Mouse (Mus musculus) cerebellum, adult 2 months (tissue): ENCODE data around the gene Senp3.

Source experiments
- CTCF ChIP-seq: fragments of 200-500 bp; IDR thresholded peaks from 2 replicates; pipeline ENCODE4 v1.5.1; 2011; ENCODE audit warnings: low read depth, mild to moderate bottlenecking, control low read depth, low read length, moderate library complexity, borderline replicate concordance; ENCODE audit not compliant: insufficient read depth
- POLR2A ChIP-seq: fragments of 200-500 bp; IDR thresholded peaks from 2 replicates; pipeline ENCODE4 v1.6.1; 2011; ENCODE audit warnings: low read length, control low read depth, borderline replicate concordance; ENCODE audit not compliant: insufficient read depth

DNA sequence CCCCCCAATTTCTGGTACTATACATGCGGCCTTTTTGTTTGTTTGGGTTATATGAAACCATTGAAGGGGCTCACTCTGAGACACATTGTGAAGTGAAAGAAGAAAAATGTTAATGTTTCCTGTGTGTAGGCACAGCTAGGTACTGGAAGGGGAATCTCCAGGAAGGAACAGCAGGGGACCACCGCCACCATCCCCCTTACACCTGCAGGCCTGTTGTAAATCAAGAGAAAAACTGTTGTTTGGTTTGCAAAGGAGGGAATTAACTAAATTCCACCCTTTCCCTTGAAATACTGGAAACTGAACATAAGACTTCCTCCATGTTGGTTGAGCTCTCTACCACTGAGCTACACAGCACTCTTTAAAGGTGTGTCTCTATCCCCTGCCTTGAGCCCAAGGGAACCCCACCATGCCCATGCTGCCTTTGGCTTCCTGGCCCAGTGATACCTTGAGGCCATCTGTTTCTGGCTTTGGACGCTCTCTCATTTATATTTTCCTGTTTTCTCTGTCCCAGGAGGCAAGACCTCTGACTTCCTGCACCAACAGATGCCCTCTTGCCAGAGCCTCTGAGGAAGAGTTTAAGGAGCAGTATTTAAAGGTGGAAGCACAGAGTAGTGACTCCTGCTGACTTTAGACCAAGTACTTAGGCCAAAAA lies 26.9 kb upstream of the Senp3 start:
- TF ChIP-seq CTCF (no peak), POLR2A (no peak)
